Mouse (Mus musculus): ENCODE data around the gene Agtrap.

- no peak for TF ChIP-seq CTCF (IDR thresholded peaks at IDR 0.05; ENCODE audit: control insufficient read depth, insufficient read depth, low read length)
- TF ChIP-seq POLR2A (IDR thresholded peaks at IDR 0.05; ENCODE audit: borderline replicate concordance, control insufficient read depth, low read depth, low read length): no peak
Observed at GRCm38 (mm10) chr4:148075881-148076280, 11.9 kb downstream of the Agtrap start.
